Mouse (Mus musculus): ENCODE data around the gene Snrk. TPM values are rescaled to one million over a fixed set of nuclear protein-coding genes. Genes with fewer than 3 reads are reported as not detected.

The Snrk gene
- total and polyA plus RNA-seq, 3 experiments = 9.1 to 446 (median 10.7) TPM

DNA sequence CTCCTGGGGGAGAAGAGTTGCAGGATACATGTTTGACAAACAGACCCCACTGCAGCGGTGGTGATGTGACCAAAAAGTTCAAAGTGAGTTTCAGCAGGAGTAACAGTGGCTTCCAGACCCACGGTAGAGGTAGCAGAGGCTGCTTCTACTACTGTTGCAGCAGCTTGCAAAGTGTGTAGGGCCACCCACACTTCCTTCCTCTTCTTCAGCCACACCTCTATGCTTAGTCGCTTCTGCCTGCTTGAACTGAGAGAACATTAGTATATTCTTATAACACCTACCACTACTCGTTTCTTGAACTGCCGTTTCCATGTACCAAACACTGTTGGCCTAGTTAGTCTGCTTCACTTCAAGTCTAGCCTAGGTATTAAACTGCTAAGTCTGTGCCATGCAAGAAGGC, 11.6 kb downstream of the Snrk start:
- peak; percentile 77 for DNase-seq (ENCODE audit: low read depth, low spot score)

GRCm38 (mm10) chr9:122130666-122131065, 13.6 kb downstream of the Snrk start:
- Histone ChIP-seq H3K36me3 (ENCODE audit: control insufficient read depth in 1 of 2, insufficient read depth in 2 of 2, low read length in 2 of 2) (peaks cover 0 to 21% of the 10 kb centered on the region in 2 experiments), H3K4me1 (ENCODE audit: control insufficient read depth in 1 of 2, insufficient read depth in 2 of 2, low read length in 2 of 2) (peaks cover 13 to 15% of the 10 kb centered on the region in 2 experiments), H3K27ac (ENCODE audit: control insufficient read depth, low read depth, low read length) (no peak overlapping the region), H3K9ac (ENCODE audit: control insufficient read depth, low read depth, low read length, poor library complexity, severe bottlenecking) (no peak overlapping the region), H3K4me3 (ENCODE audit: control insufficient read depth in 1 of 2, insufficient read depth in 1 of 2, low read depth in 2 of 2, low read length in 2 of 2) (no peak overlapping the region), H3K27me3 (ENCODE audit: control insufficient read depth in 1 of 2, insufficient read depth in 2 of 2, low read length in 2 of 2) (no peaks in the 10 kb centered on the region), H3K79me2 (ENCODE audit: control insufficient read depth, insufficient read depth, low read length, poor library complexity) (0 out of 2 replicates have a peak, but pooled peaks cover 4% of the 10 kb centered on the region), H3K9me3 (replicated peaks; ENCODE audit: insufficient read depth, low read length) (no peaks in the 10 kb centered on the region)
- TF ChIP-seq MAZ (IDR thresholded peaks at IDR 0.05; ENCODE audit: low read depth, low read length) (no peak), GATA1 (IDR thresholded peaks at IDR 0.05; ENCODE audit: low read depth, low read length) (no peak), MYC (IDR thresholded peaks at IDR 0.05; ENCODE audit: low read depth, low read length) (no peak), USF2 (IDR thresholded peaks at IDR 0.05; ENCODE audit: borderline replicate concordance in 1 of 2, insufficient read depth in 1 of 2, low read depth in 1 of 2, low read length in 2 of 2) (no peak), CHD2 (IDR thresholded peaks at IDR 0.05; ENCODE audit: low read length) (no peak)
- DNase-seq (ENCODE audit: low read depth, low spot score) = no peak

More for the DNA sequence above, 11.6 kb downstream of the Snrk start:
- Histone ChIP-seq H3K4me3 (ENCODE audit: control insufficient read depth in 1 of 2, insufficient read depth in 1 of 2, low read depth in 2 of 2, low read length in 2 of 2) (peak overlapping the region; percentile 13 to 18; a peak in 1 of 4 replicates), H3K9me3 (replicated peaks; ENCODE audit: insufficient read depth, low read length) (no peaks in the 10 kb centered on the region), H3K9ac (ENCODE audit: control insufficient read depth, low read depth, low read length, poor library complexity, severe bottlenecking) (peak overlapping the region; percentile 61), H3K27me3 (ENCODE audit: control insufficient read depth in 1 of 2, insufficient read depth in 2 of 2, low read length in 2 of 2) (no peaks in the 10 kb centered on the region), H3K27ac (ENCODE audit: control insufficient read depth, low read depth, low read length) (peak overlapping the region; percentile 77), H3K36me3 (ENCODE audit: control insufficient read depth in 1 of 2, insufficient read depth in 2 of 2, low read length in 2 of 2) (peaks cover 0 to 21% of the 10 kb centered on the region in 2 experiments), H3K79me2 (ENCODE audit: control insufficient read depth, insufficient read depth, low read length, poor library complexity) (0 out of 2 replicates have a peak, but pooled peaks cover 4% of the 10 kb centered on the region), H3K4me1 (ENCODE audit: control insufficient read depth in 1 of 2, insufficient read depth in 2 of 2, low read length in 2 of 2) (peaks cover 13 to 15% of the 10 kb centered on the region in 2 experiments)
- no peak for TF ChIP-seq ZKSCAN1 (IDR thresholded peaks at IDR 0.05; ENCODE audit: low read depth, low read length)
- no peak for TF ChIP-seq MEF2A (IDR thresholded peaks at IDR 0.05; ENCODE audit: extremely low read depth, insufficient replicate concordance, low read depth, low read length, poor library complexity, severe bottlenecking)
- no peak for TF ChIP-seq RAD21 (IDR thresholded peaks at IDR 0.05; ENCODE audit: low read depth, low read length)
- no peak for TF ChIP-seq TBP (IDR thresholded peaks at IDR 0.05; ENCODE audit: low read depth, low read length)
- peak; percentile 28 to 44; a peak in 1 of 4 replicates for TF ChIP-seq EP300 (IDR thresholded peaks at IDR 0.05; ENCODE audit: low read depth in 1 of 2, low read length in 2 of 2)
- no peak for TF ChIP-seq JUND (IDR thresholded peaks at IDR 0.05; ENCODE audit: low read depth, low read length)
- no peak for TF ChIP-seq GABPA (IDR thresholded peaks at IDR 0.05; ENCODE audit: low read depth, low read length)
- TF ChIP-seq CHD1 (IDR thresholded peaks at IDR 0.05; ENCODE audit: low read depth, low read length) = no peak

DNA sequence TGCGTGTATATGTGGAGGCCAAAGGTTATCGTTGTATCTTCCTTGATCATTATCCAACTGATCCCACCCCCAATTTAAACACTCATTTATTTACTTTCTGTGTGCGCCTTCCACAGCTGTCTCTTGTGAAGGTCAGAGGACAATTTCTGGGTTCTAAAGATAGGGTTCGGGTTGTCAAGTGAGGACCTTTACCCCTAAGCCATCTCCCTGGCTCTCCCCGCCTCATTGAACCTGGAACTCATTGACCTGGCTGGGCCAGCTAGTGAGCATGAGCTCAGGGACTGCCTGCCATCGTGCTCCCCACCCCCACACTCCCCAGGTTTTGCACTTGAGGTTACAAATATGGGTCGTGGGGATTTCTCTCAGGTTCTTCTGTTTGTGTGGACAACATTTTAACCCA, 15.1 kb downstream of the Snrk start:
- TF ChIP-seq USF2 (IDR thresholded peaks at IDR 0.05; ENCODE audit: borderline replicate concordance in 1 of 2, insufficient read depth in 1 of 2, low read depth in 1 of 2, low read length in 2 of 2) (no peak), RCOR1 (IDR thresholded peaks at IDR 0.05; ENCODE audit: low read depth, low read length) (no peak), ZMIZ1 (IDR thresholded peaks at IDR 0.05; ENCODE audit: low read depth, low read length) (no peak), POLR2AphosphoS2 (IDR thresholded peaks at IDR 0.05; ENCODE audit: low read length) (no peak), MAZ (IDR thresholded peaks at IDR 0.05; ENCODE audit: low read depth, low read length) (no peak), MAFK (IDR thresholded peaks at IDR 0.05; ENCODE audit: borderline replicate concordance, low read depth, low read length) (no peak), E2F4 (IDR thresholded peaks at IDR 0.05; ENCODE audit: borderline replicate concordance, low read depth, low read length) (no peak)
- Histone ChIP-seq H3K9ac (ENCODE audit: control insufficient read depth, low read depth, low read length, poor library complexity, severe bottlenecking) (no peak overlapping the region), H3K27ac (ENCODE audit: control insufficient read depth, low read depth, low read length) (no peak overlapping the region), H3K79me2 (ENCODE audit: control insufficient read depth, insufficient read depth, low read length, poor library complexity) (0 out of 2 replicates have a peak, but pooled peaks cover 4% of the 10 kb centered on the region), H3K36me3 (ENCODE audit: control insufficient read depth in 1 of 2, insufficient read depth in 2 of 2, low read length in 2 of 2) (peaks cover 0 to 18% of the 10 kb centered on the region in 2 experiments), H3K27me3 (ENCODE audit: control insufficient read depth in 1 of 2, insufficient read depth in 2 of 2, low read length in 2 of 2) (no peaks in the 10 kb centered on the region), H3K9me3 (replicated peaks; ENCODE audit: insufficient read depth, low read length) (no peaks in the 10 kb centered on the region), H3K4me3 (ENCODE audit: control insufficient read depth in 1 of 2, insufficient read depth in 1 of 2, low read depth in 2 of 2, low read length in 2 of 2) (no peak overlapping the region), H3K4me1 (ENCODE audit: control insufficient read depth in 1 of 2, insufficient read depth in 2 of 2, low read length in 2 of 2) (peaks cover 11 to 13% of the 10 kb centered on the region in 2 experiments)
- no peak for DNase-seq (ENCODE audit: low read depth, low spot score)
